Mouse (Mus musculus) myocyte (in vitro differentiated cells): ENCODE measurements around the gene H2-T22.

Source experiments
- E2F4 ChIP-seq: IDR thresholded peaks from one replicate; pipeline ENCODE4 v1.6.1; 2011; ENCODE audit warnings: mild to moderate bottlenecking, control low read depth, moderate library complexity; ENCODE audit not compliant: insufficient read depth
- MAX ChIP-seq: IDR thresholded peaks from one replicate; pipeline ENCODE4 v1.6.1; 2011; ENCODE audit warnings: low read depth, mild to moderate bottlenecking, control low read depth
- MYOD1 ChIP-seq, 3 experiments: IDR thresholded peaks; one replicate each; pipeline ENCODE4 v1.6.1; 2011; ENCODE audit warnings: control low read depth in 2 of 3, low read depth in 2 of 3, mild to moderate bottlenecking in 2 of 3, moderate library complexity in 1 of 3; ENCODE audit not compliant: insufficient read length in 2 of 3, control insufficient read depth in 1 of 3
- MYOG ChIP-seq, 3 experiments: IDR thresholded peaks; one replicate each; pipeline ENCODE4 v1.6.1; 2011; ENCODE audit warnings: control low read depth in 2 of 3, low read depth in 2 of 3, mild to moderate bottlenecking in 2 of 3; ENCODE audit not compliant: insufficient read length in 2 of 3, control insufficient read depth in 1 of 3, insufficient read depth in 1 of 3
- POLR2A ChIP-seq: IDR thresholded peaks from one replicate; pipeline ENCODE4 v1.6.1; 2011; ENCODE audit warnings: low read depth, mild to moderate bottlenecking, control low read depth, moderate library complexity; ENCODE audit not compliant: insufficient read length
- TCF3 ChIP-seq: IDR thresholded peaks from one replicate; pipeline ENCODE4 v1.6.1; 2011; ENCODE audit warnings: low read depth, control low read depth; ENCODE audit not compliant: insufficient read length
- USF1 ChIP-seq: IDR thresholded peaks from one replicate; pipeline ENCODE4 v1.6.1; 2011; ENCODE audit warnings: low read depth, mild to moderate bottlenecking, control low read depth, moderate library complexity

DNA sequence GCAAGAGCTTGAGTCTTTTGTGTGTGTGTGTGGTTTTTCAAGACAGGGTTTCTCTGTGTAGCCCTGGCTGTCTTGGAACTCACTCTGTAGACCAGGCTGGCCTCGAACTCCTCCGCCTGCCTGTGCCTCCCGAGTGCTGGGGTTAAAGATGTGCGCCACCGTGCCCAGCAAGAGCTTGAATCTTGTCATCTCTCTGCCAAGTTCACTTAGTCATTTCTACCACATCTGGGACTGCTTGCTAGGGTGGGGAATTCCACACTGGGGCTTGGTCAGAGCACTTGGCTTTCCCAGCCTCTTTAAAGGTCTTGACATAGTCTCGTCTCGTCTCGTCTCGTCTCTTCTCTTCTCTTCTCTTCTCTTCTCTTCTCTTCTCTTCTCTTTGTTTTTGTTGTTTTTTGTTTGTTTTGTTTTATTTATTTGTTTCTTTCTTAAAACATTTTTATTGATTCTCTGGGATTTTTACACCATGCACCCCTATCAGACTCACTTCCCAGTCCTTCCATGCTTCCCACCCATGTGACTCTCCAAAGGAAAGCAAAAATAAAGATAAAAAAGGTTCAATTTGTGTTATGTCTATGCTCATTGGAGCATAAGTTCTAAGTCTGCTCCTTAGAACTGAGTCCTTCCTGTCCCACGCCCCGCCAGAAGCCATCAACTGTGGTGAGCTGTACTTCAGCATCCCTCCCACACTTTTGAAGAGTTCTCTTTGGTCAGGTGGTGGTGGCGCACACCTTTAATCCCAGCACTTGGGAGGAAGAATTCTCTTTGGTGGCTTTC lies 41.2 kb downstream of the H2-T22 start:
- TF ChIP-seq USF1, result no peak
- no peak for TF ChIP-seq POLR2A
- TF ChIP-seq TCF3, result no peak
- TF ChIP-seq MYOD1 (IDR thresholded peaks at IDR 0.05; ENCODE audit: control insufficient read depth in 1 of 3, insufficient read length in 2 of 3, low read depth in 2 of 3), result peak in 1 of 3 experiments; percentile 17
- TF ChIP-seq MAX, result no peak
- no peak for TF ChIP-seq E2F4
- peak in 1 of 3 experiments; percentile 19 for TF ChIP-seq MYOG (IDR thresholded peaks at IDR 0.05; ENCODE audit: control insufficient read depth in 1 of 3, insufficient read depth in 1 of 3, insufficient read length in 2 of 3, low read depth in 2 of 3)
